Mouse (Mus musculus) MEL (cell line): Measurements from ENCODE around the gene Ly6c2. TPM values are rescaled to one million over a fixed set of nuclear protein-coding genes. Genes with fewer than 3 reads are reported as not detected.
"Not testable (repeated sequence)": the region's sequence is repeated elsewhere in the genome, so short reads cannot be mapped to it uniquely, and the experiment has no call there.

Experiments used
- DNase-seq: peaks from one replicate; pipeline ENCODE4 v3.0.0; 2011; ENCODE audit warnings: low read depth, low spot score
- H3K27ac ChIP-seq: 2 replicates; pipeline ENCODE4 v1.5.1; 2012; ENCODE audit warnings: low read depth, mild to moderate bottlenecking, control low read depth, low read length, moderate library complexity; ENCODE audit not compliant: control insufficient read depth
- H3K27me3 ChIP-seq, 2 experiments: fragments of 150-350 bp in 1 of 2; sonication (generic) in 1 of 2; 2 replicates each; pipeline ENCODE4 v1.6.1; 2012; ENCODE audit warnings: low read length in 2 of 2, mild to moderate bottlenecking in 2 of 2, improper control_type of control experiment in 1 of 2, moderate library complexity in 1 of 2; ENCODE audit not compliant: insufficient read depth in 2 of 2, control insufficient read depth in 1 of 2
- H3K36me3 ChIP-seq, 2 experiments: 2 replicates each; pipeline ENCODE4 v1.6.1; 2012 to 2014; ENCODE audit warnings: low read length in 2 of 2, improper control_type of control experiment in 1 of 2, inconsistent platforms in 1 of 2, mild to moderate bottlenecking in 1 of 2; ENCODE audit not compliant: insufficient read depth in 2 of 2, control insufficient read depth in 1 of 2
- H3K4me1 ChIP-seq, 2 experiments: fragments of 150-350 bp in 1 of 2; sonication (generic) in 1 of 2; 2 replicates each; pipeline ENCODE4 v1.6.1; 2012; ENCODE audit warnings: low read length in 2 of 2, improper control_type of control experiment in 1 of 2, mild to moderate bottlenecking in 1 of 2; ENCODE audit not compliant: insufficient read depth in 2 of 2, control insufficient read depth in 1 of 2
- H3K4me3 ChIP-seq, 2 experiments: fragments of 150-350 bp in 1 of 2; sonication (generic) in 1 of 2; 2 replicates each; pipeline ENCODE4 v1.5.1; 2012; ENCODE audit warnings: low read depth in 2 of 2, low read length in 2 of 2, mild to moderate bottlenecking in 2 of 2, moderate library complexity in 2 of 2, control low read depth in 1 of 2, improper control_type of control experiment in 1 of 2; ENCODE audit not compliant: control insufficient read depth in 1 of 2, insufficient read depth in 1 of 2
- H3K79me2 ChIP-seq: 2 replicates; pipeline ENCODE4 v1.6.1; 2012; ENCODE audit warnings: mild to moderate bottlenecking, low read length, moderate library complexity; ENCODE audit not compliant: control insufficient read depth, poor library complexity, insufficient read depth
- H3K9ac ChIP-seq: 2 replicates; pipeline ENCODE4 v1.6.1; 2012; ENCODE audit warnings: low read depth, mild to moderate bottlenecking, control low read depth, low read length, moderate library complexity; ENCODE audit not compliant: control insufficient read depth, poor library complexity, severe bottlenecking
- H3K9me3 ChIP-seq: fragments of 150-350 bp; sonication (generic); replicated peaks from 2 replicates; pipeline ENCODE4 v1.6.1; 2012; ENCODE audit warnings: mild to moderate bottlenecking, low read length, improper control_type of control experiment, moderate library complexity; ENCODE audit not compliant: insufficient read depth
- CTCF ChIP-seq, 3 experiments: IDR thresholded peaks in 2 of 3; conservative IDR thresholded peaks in 1 of 3; 2 replicates each; pipeline ENCODE4 v1.5.1; 2011 to 2012; ENCODE audit warnings: low read length in 3 of 3, low read depth in 2 of 3, mild to moderate bottlenecking in 2 of 3, improper control_type of control experiment in 1 of 3, inconsistent platforms in 1 of 3, mixed read lengths in 1 of 3, moderate library complexity in 1 of 3; ENCODE audit not compliant: control insufficient read depth in 1 of 3, insufficient read depth in 1 of 3, poor library complexity in 1 of 3, severe bottlenecking in 1 of 3
- ELF1 ChIP-seq: IDR thresholded peaks from 2 replicates; pipeline ENCODE4 v1.6.1; 2014; ENCODE audit warnings: low read depth, mild to moderate bottlenecking, inconsistent platforms, low read length, improper control_type of control experiment, moderate library complexity
- MAFK ChIP-seq: IDR thresholded peaks from 2 replicates; pipeline ENCODE4 v1.6.1; 2011; ENCODE audit warnings: low read depth, mild to moderate bottlenecking, low read length, improper control_type of control experiment, borderline replicate concordance
- MXI1 ChIP-seq: IDR thresholded peaks from 2 replicates; pipeline ENCODE4 v1.6.1; 2011; ENCODE audit warnings: mild to moderate bottlenecking, low read depth, low read length, improper control_type of control experiment
- NELFE ChIP-seq: IDR thresholded peaks from 2 replicates; pipeline ENCODE4 v1.6.1; 2011; ENCODE audit warnings: low read depth, low read length, improper control_type of control experiment
- POLR2A ChIP-seq, 2 experiments: IDR thresholded peaks; 2 replicates each; pipeline ENCODE4 v1.6.1; 2011 to 2012; ENCODE audit warnings: low read length in 2 of 2, mild to moderate bottlenecking in 2 of 2, control low read depth in 1 of 2, improper control_type of control experiment in 1 of 2, low read depth in 1 of 2, moderate library complexity in 1 of 2; ENCODE audit not compliant: control insufficient read depth in 1 of 2, insufficient read depth in 1 of 2, poor library complexity in 1 of 2
- RAD21 ChIP-seq: IDR thresholded peaks from 2 replicates; pipeline ENCODE4 v1.6.1; 2011; ENCODE audit warnings: mild to moderate bottlenecking, low read depth, low read length, improper control_type of control experiment
- SMC3 ChIP-seq: IDR thresholded peaks from 2 replicates; pipeline ENCODE4 v1.6.1; 2011; ENCODE audit warnings: low read depth, low read length, improper control_type of control experiment
- TCF12 ChIP-seq: IDR thresholded peaks from 2 replicates; pipeline ENCODE4 v1.6.1; 2014; ENCODE audit warnings: low read depth, mild to moderate bottlenecking, inconsistent platforms, low read length, improper control_type of control experiment, moderate library complexity
- ZC3H11A ChIP-seq: IDR thresholded peaks from 2 replicates; pipeline ENCODE4 v1.6.1; 2012; ENCODE audit warnings: low read depth, mild to moderate bottlenecking, inconsistent platforms, low read length, improper control_type of control experiment
- ZNF384 ChIP-seq: IDR thresholded peaks from 2 replicates; pipeline ENCODE4 v1.6.1; 2012; ENCODE audit warnings: low read depth, mild to moderate bottlenecking, inconsistent platforms, low read length, improper control_type of control experiment
- polyA plus RNA-seq, 2 experiments: library from polyadenylated mRNA; stranded (reverse) in 1 of 2; unstranded in 1 of 2; fragments of >175 nt in 1 of 2; fragments of >200 nt in 1 of 2; gene quantifications; 2 replicates each; pipeline versions ENCODE4 v1.2.1 to v1.2.4; 2012; ENCODE audit warnings: low replicate concordance in 2 of 2, low read depth in 1 of 2; ENCODE audit not compliant: insufficient read length in 2 of 2, insufficient read depth in 1 of 2, missing spikeins in 1 of 2
- total RNA-seq: library from RNA; depleted of rRNA; stranded (reverse); fragments of 300-350 nt; gene quantifications from 2 replicates; pipeline ENCODE4 v1.2.3, GENCODE M21; 2012; rRNA removed

The Ly6c2 gene
- total and polyA plus RNA-seq, 3 experiments, result not detected

- H3K36me3 ChIP-seq, result no peaks in the 10 kb centered on the region
- no peaks in the 10 kb centered on the region for H3K4me1 ChIP-seq
- H3K9ac ChIP-seq, result no peak overlapping the region
- H3K4me3 ChIP-seq, result no peak overlapping the region
- TF ChIP-seq MAFK (no peak), NELFE (no peak), POLR2A (IDR thresholded peaks at IDR 0.05; ENCODE audit: control insufficient read depth in 1 of 2, insufficient read depth in 1 of 2, low read depth in 1 of 2, low read length in 2 of 2, poor library complexity in 1 of 2) (no peak), MXI1 (no peak), ELF1 (no peak)
- H3K79me2 ChIP-seq, result no peaks in the 10 kb centered on the region
- H3K9me3 ChIP-seq, result no peaks in the 10 kb centered on the region
- no peak for DNase-seq
- H3K27ac ChIP-seq, result no peak overlapping the region
- H3K27me3 ChIP-seq, result no peaks in the 10 kb centered on the region
Observed at GRCm38 (mm10) chr15:75069965-75070364, 41.8 kb downstream of the Ly6c2 start.

DNA sequence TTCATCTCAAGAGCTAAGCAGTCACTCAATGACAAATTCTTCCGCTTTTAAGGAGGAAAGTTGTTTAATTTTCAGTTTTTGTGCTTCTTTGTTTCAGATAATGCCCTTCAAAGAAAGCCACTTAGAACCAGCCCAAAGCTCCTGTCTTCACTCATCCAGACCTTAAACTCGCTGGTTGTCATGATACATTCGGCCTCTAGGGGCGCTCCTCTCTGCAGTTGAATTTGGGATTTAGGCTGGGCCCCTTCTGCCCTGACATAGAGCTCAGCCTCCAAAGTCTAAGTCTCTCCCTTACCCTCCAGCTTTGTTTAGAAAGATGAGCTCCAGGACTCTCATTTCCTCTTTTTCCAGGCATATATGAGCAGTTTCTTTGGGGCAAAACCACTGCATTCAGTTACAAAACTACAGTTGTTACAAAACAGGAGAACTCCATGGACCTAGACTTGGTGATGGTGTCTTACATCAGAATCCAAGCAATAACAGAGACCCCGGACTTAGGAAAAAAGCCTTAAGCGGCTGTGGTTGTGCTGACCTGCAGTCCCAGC lies 49.7 kb downstream of the Ly6c2 start:
- not testable (repeated sequence) for H3K4me3 ChIP-seq
- TF ChIP-seq CTCF (IDR thresholded peaks at IDR 0.05 in 2 of 3, conservative IDR thresholded peaks at IDR 0.05 in 1 of 3; ENCODE audit: control insufficient read depth in 1 of 3, insufficient read depth in 1 of 3, low read depth in 2 of 3, low read length in 3 of 3, poor library complexity in 1 of 3, severe bottlenecking in 1 of 3) (peak; percentile 61 to 74 (median 63)), RAD21 (peak; percentile 30), SMC3 (peak; percentile 30; the same call in 1 of the 2 replicates)
- TF ChIP-seq, all 39 proteins: peak for 3; not testable (repeated sequence) for 36
- H3K4me1 ChIP-seq, H3K79me2 ChIP-seq, H3K27ac ChIP-seq, H3K9me3 ChIP-seq, H3K9ac ChIP-seq, H3K27me3 ChIP-seq, H3K36me3 ChIP-seq: not testable (repeated sequence)
- peak; percentile 54 for DNase-seq

GRCm38 (mm10) chr15:75060505-75060904 lies 51.3 kb downstream of the Ly6c2 start:
- no peaks in the 10 kb centered on the region for H3K4me1 ChIP-seq
- H3K9me3 ChIP-seq, result no peaks in the 10 kb centered on the region
- H3K27ac ChIP-seq, result no peak overlapping the region
- DNase-seq, result peak; percentile 62
- TF ChIP-seq RAD21 (peak; percentile 58), CTCF (IDR thresholded peaks at IDR 0.05 in 2 of 3, conservative IDR thresholded peaks at IDR 0.05 in 1 of 3; ENCODE audit: control insufficient read depth in 1 of 3, insufficient read depth in 1 of 3, low read depth in 2 of 3, low read length in 3 of 3, poor library complexity in 1 of 3, severe bottlenecking in 1 of 3) (peak; percentile 69 to 82 (median 69)), SMC3 (peak; percentile 81), ZNF384 (no peak), TCF12 (no peak), POLR2A (IDR thresholded peaks at IDR 0.05; ENCODE audit: control insufficient read depth in 1 of 2, insufficient read depth in 1 of 2, low read depth in 1 of 2, low read length in 2 of 2, poor library complexity in 1 of 2) (no peak), ZC3H11A (peak; percentile 43)
- H3K36me3 ChIP-seq, result no peaks in the 10 kb centered on the region
- no peak overlapping the region for H3K9ac ChIP-seq
- no peaks in the 10 kb centered on the region for H3K27me3 ChIP-seq
- H3K4me3 ChIP-seq, result no peak overlapping the region
- no peaks in the 10 kb centered on the region for H3K79me2 ChIP-seq

Other genes with a start within 250 kb of the Ly6c2 start
- not detected in 2 replicates for gene 2010109I03Rik, start 214.9 kb downstream of the Ly6c2 start, total RNA-seq
- gene 2010109I03Rik, start 214.9 kb downstream of the Ly6c2 start, polyA plus RNA-seq, result under 1 TPM in 1 of 2 experiments, not detected in 1; 0.24 TPM
- gene Ly6i, start 128.5 kb downstream of the Ly6c2 start, total RNA-seq, result not detected in 2 replicates
- not detected for gene Ly6i, start 128.5 kb downstream of the Ly6c2 start, polyA plus RNA-seq
- gene Ly6a, start 113.9 kb downstream of the Ly6c2 start, total RNA-seq, result 0.12 TPM in 1 of 2 replicates, not detected in the other
- not detected for gene Ly6a, start 113.9 kb downstream of the Ly6c2 start, polyA plus RNA-seq
- gene Ly6c1, start 63.1 kb downstream of the Ly6c2 start, total RNA-seq, result not detected in 2 replicates
- gene Ly6c1, start 63.1 kb downstream of the Ly6c2 start, polyA plus RNA-seq, result not detected
- gene Ly6g, start 43.3 kb upstream of the Ly6c2 start, total RNA-seq, result not detected in 2 replicates
- gene Ly6g, start 43.3 kb upstream of the Ly6c2 start, polyA plus RNA-seq, result not detected
- not detected in 2 replicates for gene BC025446, start 104.4 kb upstream of the Ly6c2 start, total RNA-seq
- gene BC025446, start 104.4 kb upstream of the Ly6c2 start, polyA plus RNA-seq, result not detected
- gene Ly6f, start 156.5 kb upstream of the Ly6c2 start, total RNA-seq, result not detected in 2 replicates
- gene Ly6f, start 156.5 kb upstream of the Ly6c2 start, polyA plus RNA-seq, result not detected